Mouse (Mus musculus) embryonic facial prominence, embryonic 11.5 days (tissue): ENCODE measurements around the gene Bcl2l13. TPM values are rescaled to one million over a fixed set of nuclear protein-coding genes. Genes with fewer than 3 reads are reported as not detected.

Experiments
- ATAC-seq: fragments of 200-750 bp; cut with Nextera tagmentation; replicated peaks from 2 replicates; pipeline ENCODE4 v1.8.0; 2017; ENCODE audit warnings: low read depth; ENCODE audit not compliant: insufficient number of reproducible peaks, low FRiP score, low TSS enrichment
- DNase-seq: peaks from one replicate; pipeline ENCODE4 v3.0.0-alpha.2; 2015; ENCODE audit warnings: low spot score
- H3K27ac ChIP-seq: fragments of 300-500 bp; sonication (generic); replicated peaks from 2 replicates; pipeline ENCODE4 v1.5.1; 2014; ENCODE audit warnings: mild to moderate bottlenecking, low read depth, low read length, control low read depth
- H3K27me3 ChIP-seq: fragments of 300-500 bp; sonication (generic); 2 replicates; pipeline ENCODE4 v1.6.1; 2014; ENCODE audit warnings: mild to moderate bottlenecking, low read length, moderate library complexity, mixed read lengths; ENCODE audit not compliant: control insufficient read depth, insufficient read depth
- H3K36me3 ChIP-seq: fragments of 300-500 bp; sonication (generic); replicated peaks from 2 replicates; pipeline ENCODE4 v1.6.1; 2014; ENCODE audit warnings: low read depth, mild to moderate bottlenecking, low read length, moderate library complexity, mixed read lengths; ENCODE audit not compliant: control insufficient read depth, insufficient read depth
- H3K4me1 ChIP-seq: fragments of 300-500 bp; sonication (generic); 2 replicates; pipeline ENCODE4 v1.6.1; 2014; ENCODE audit warnings: low read length, mixed read lengths; ENCODE audit not compliant: control insufficient read depth, insufficient read depth
- H3K4me2 ChIP-seq: fragments of 300-500 bp; sonication (generic); 2 replicates; pipeline ENCODE4 v1.6.1; 2014; ENCODE audit warnings: low read depth, mild to moderate bottlenecking, control low read depth, low read length, moderate library complexity
- H3K4me3 ChIP-seq: fragments of 300-500 bp; sonication (generic); 2 replicates; pipeline ENCODE4 v1.5.1; 2014; ENCODE audit warnings: low read depth, low read length, control low read depth
- H3K9ac ChIP-seq: fragments of 300-500 bp; sonication (generic); replicated peaks from 2 replicates; pipeline ENCODE4 v1.6.1; 2014; ENCODE audit warnings: mild to moderate bottlenecking, control low read depth, low read length
- H3K9me3 ChIP-seq: fragments of 300-500 bp; sonication (generic); replicated peaks from 2 replicates; pipeline ENCODE4 v1.6.1; 2016; ENCODE audit warnings: mild to moderate bottlenecking, low read length, inconsistent platforms, mixed read lengths; ENCODE audit not compliant: control insufficient read depth
- WGBS: fragments of 180-500 bp; shearing (Covaris S2); extraction: QIAGEN DNeasy Blood & Tissue Kit; methylation state at CpG from one replicate; pipeline ENCODE4 v1.1.7; 2014; 5-methylcytosine and 5-hydroxymethylcytosine counted together
- polyA plus RNA-seq: library from polyadenylated mRNA; unstranded; fragments of >200 nt; fragmentation: Nextera tagmentation; extraction: Ambion mirVana; gene quantifications from 2 replicates; pipeline ENCODE4 v1.2.1, GENCODE M21; 2014

Gene Bcl2l13
- polyA plus RNA-seq, 1 experiment from 2014 or later = 40.1 TPM

DNA sequence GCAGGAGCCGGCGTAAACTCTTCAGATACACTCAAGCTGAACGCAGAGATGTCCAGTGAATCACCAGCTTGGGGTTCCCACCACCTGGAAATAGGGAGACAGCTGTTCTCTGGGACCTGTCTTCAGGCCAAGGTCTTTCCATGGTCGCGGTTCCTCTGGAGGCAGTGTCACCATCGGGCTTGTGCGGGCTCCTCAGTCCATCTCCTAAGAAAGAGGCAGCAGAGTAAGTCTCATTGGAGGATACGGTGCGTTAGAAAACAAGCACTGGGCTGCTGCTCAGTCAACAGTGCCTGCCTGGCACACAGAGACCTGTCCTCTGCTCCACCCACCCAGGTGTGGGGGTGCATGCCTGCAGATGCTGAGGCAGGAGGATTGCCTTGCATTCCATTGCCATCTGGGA lies 58.1 kb downstream of the Bcl2l13 start:
- Histone ChIP-seq H3K9ac (no peak overlapping the region), H3K4me2 (no peak overlapping the region), H3K9me3 (no peaks in the 10 kb centered on the region), H3K27ac (no peak overlapping the region), H3K4me1 (no peaks in the 10 kb centered on the region), H3K4me3 (no peak overlapping the region), H3K27me3 (no peaks in the 10 kb centered on the region), H3K36me3 (no peaks in the 10 kb centered on the region; the same call in 1 of the 2 replicates)
- DNase-seq = no peak
- 97% methylated on average over 9 of the region's 9 CpGs for WGBS
- no peak for ATAC-seq

- 86% methylated on average over 9 of the region's 9 CpGs for WGBS
- no peak overlapping the region for H3K4me3 ChIP-seq
- no peak for ATAC-seq
- H3K4me1 ChIP-seq = no peaks in the 10 kb centered on the region
- DNase-seq = no peak
- H3K4me2 ChIP-seq = no peak overlapping the region
- no peak overlapping the region for H3K27ac ChIP-seq
- H3K27me3 ChIP-seq = no peaks in the 10 kb centered on the region
- no peaks in the 10 kb centered on the region for H3K9me3 ChIP-seq
- no peaks in the 10 kb centered on the region; the same call in 1 of the 2 replicates for H3K36me3 ChIP-seq
- no peak overlapping the region for H3K9ac ChIP-seq
Observed at GRCm38 (mm10) chr6:120894524-120894923, 58.5 kb downstream of the Bcl2l13 start.

DNA sequence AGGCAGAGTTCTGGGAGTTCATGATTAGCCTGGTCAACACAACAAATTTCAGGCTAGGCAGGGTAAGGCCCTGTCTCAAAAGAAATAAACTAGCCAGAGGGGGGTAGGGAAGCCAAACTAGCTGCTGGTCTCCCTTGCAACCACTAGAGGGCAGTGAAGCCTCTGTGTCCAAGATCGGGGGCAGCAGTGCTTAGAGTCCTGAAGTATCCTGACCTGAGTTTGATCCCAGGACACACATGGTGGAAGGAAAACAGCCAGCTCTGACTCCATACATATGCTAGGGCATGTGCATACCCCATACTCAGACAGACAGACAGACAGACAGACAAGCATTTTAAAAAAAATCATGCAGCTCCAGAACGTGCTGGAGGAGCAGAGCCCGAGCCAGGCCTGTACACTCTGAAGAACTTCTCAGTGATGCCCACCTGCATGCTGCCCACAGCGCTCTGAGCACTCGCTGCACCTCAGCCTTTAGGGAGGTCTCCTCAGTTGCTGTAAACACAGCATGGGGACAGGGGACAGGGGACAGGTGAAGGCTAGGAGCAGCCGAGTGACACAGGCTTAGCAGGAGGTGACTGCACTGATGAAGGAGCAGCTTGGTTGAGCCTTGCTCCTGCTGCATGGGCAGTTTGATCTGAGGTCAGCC lies 62.3 kb downstream of the Bcl2l13 start:
- H3K27me3 ChIP-seq = no peaks in the 10 kb centered on the region
- H3K9ac ChIP-seq = no peak overlapping the region
- peak; percentile 80 for DNase-seq
- no peak overlapping the region for H3K4me2 ChIP-seq
- H3K4me3 ChIP-seq = no peak overlapping the region
- no peaks in the 10 kb centered on the region; the same call in 1 of the 2 replicates for H3K36me3 ChIP-seq
- no peak overlapping the region for H3K27ac ChIP-seq
- no peaks in the 10 kb centered on the region for H3K4me1 ChIP-seq
- 71% methylated on average over 6 of the region's 6 CpGs for WGBS
- H3K9me3 ChIP-seq = no peaks in the 10 kb centered on the region
- no peak for ATAC-seq

DNA sequence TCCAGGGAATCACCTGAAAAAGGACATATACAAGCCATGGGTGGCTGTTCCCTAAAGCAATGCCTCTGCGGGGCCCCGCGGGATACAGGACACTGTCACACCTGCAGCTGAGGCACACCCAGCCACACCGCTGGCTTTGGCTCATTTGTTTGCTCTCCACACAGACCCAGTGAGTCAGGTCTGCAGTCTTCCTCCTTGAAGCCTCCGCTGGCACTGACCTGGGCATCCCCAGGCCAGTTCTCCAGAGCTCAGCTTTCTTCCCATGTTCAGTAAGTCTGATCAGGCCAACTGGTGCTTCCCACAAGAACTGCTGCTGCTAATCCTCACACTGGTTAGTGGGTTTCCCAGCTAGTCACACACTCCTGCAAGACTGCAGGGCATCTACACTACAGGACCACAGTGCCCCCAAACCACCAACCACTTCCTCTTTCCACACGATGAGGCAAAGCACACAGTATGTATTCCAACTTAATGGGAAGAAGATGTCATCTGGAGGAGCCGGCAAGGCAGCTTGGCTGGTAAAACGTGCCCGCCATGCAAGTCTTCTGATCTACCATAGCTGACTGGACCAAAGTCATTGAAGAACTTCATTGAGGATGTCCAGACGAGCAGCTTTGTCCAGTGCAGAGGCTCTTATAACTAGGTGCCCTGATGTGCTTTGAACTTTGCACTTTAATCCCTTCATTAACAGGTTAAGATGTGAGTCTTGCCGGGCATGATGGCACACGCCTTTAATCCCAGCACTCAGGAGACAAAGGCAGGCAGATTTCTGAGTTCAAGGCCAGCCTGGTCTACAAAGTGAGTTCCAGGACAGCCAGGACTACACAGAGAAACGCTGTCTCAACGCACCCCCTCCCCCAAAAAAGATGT lies 66.0 kb downstream of the Bcl2l13 start:
- Histone ChIP-seq H3K4me1 (no peaks in the 10 kb centered on the region), H3K9me3 (no peaks in the 10 kb centered on the region), H3K4me2 (no peak overlapping the region), H3K27me3 (no peaks in the 10 kb centered on the region), H3K27ac (no peak overlapping the region), H3K9ac (no peak overlapping the region), H3K4me3 (no peak overlapping the region), H3K36me3 (no peaks in the 10 kb centered on the region)
- ATAC-seq (no peak), DNase-seq (no peak)
- 89% methylated on average over 14 of the region's 14 CpGs for WGBS

DNA sequence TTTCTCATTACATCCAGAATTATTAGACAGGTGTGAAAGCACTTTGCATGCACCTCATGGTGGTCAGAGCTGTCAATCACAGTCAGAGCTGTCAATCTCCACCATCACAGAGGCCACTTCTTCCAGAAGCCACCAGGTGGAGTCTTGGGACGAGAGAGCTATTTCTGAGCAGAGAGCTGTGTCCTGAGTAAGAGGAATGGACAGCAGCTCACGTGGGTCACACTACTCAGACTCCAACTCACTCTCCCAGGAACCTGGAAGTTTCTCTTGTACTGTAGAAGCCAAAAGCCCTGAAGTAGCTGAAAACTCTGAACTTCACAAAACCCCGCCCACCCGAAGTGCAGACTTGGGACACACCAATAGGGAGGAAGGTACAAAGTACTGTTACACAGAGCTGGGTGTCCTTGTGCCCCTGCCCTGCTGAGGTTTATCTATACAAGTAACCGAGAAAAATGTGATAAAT lies 67.5 kb downstream of the Bcl2l13 start:
- ATAC-seq = peak; percentile 49; the same call in 1 of the 2 replicates
- H3K27ac ChIP-seq = no peak overlapping the region
- no peak overlapping the region for H3K4me3 ChIP-seq
- H3K4me2 ChIP-seq = no peak overlapping the region
- H3K9me3 ChIP-seq = no peaks in the 10 kb centered on the region
- no peak overlapping the region for H3K9ac ChIP-seq
- H3K4me1 ChIP-seq = no peaks in the 10 kb centered on the region
- no peaks in the 10 kb centered on the region for H3K27me3 ChIP-seq
- no peaks in the 10 kb centered on the region for H3K36me3 ChIP-seq
- peak; percentile 63 for DNase-seq
- WGBS = 54% methylated on average over 5 of the region's 5 CpGs

- no peak overlapping the region for H3K4me2 ChIP-seq
- no peak for ATAC-seq
- no peaks in the 10 kb centered on the region for H3K36me3 ChIP-seq
- H3K27me3 ChIP-seq = no peaks in the 10 kb centered on the region
- 86% methylated on average over 11 of the region's 11 CpGs for WGBS
- no peak for DNase-seq
- no peaks in the 10 kb centered on the region for H3K4me1 ChIP-seq
- H3K9ac ChIP-seq = no peak overlapping the region
- H3K9me3 ChIP-seq = no peaks in the 10 kb centered on the region
- H3K4me3 ChIP-seq = no peak overlapping the region
- H3K27ac ChIP-seq = no peak overlapping the region
Observed at GRCm38 (mm10) chr6:120903961-120904360, 67.9 kb downstream of the Bcl2l13 start.

- ATAC-seq (no peak), DNase-seq (no peak)
- no peaks in the 10 kb centered on the region for H3K36me3 ChIP-seq
- H3K4me2 ChIP-seq = no peak overlapping the region
- H3K4me1 ChIP-seq = no peaks in the 10 kb centered on the region
- H3K27me3 ChIP-seq = no peaks in the 10 kb centered on the region
- 86% methylated on average over 5 of the region's 5 CpGs for WGBS
- no peaks in the 10 kb centered on the region for H3K9me3 ChIP-seq
- no peak overlapping the region for H3K27ac ChIP-seq
- H3K9ac ChIP-seq = no peak overlapping the region
- no peak overlapping the region for H3K4me3 ChIP-seq
Observed at GRCm38 (mm10) chr6:120905111-120905510, 69.1 kb downstream of the Bcl2l13 start.

DNA sequence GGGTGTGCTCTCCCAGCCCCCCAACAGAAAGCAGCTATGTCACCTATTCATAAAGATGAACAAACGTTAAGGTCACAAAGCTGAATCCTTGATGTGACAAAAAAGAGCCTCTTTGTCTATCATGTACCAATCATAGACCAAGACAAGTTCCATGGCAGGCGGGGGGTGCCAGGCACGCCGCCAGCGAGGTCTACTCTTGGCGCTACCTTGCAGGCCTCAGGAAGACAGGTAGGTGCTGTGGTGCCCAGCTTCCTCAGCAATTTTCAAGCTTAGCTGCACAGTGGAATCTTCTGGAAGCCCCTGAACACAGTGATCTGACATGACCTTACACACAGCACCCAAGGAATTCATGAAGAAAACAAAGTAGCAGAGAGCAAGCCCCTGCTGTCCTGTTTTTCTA lies 70.5 kb downstream of the Bcl2l13 start:
- ATAC-seq (no peak), DNase-seq (no peak)
- 96% methylated on average over 6 of the region's 6 CpGs for WGBS
- Histone ChIP-seq H3K4me2 (no peak overlapping the region), H3K27me3 (no peaks in the 10 kb centered on the region), H3K36me3 (no peaks in the 10 kb centered on the region), H3K9ac (no peak overlapping the region), H3K4me3 (no peak overlapping the region), H3K9me3 (no peaks in the 10 kb centered on the region), H3K4me1 (no peaks in the 10 kb centered on the region), H3K27ac (no peak overlapping the region)
